Mouse (Mus musculus) R1 (cell line): ENCODE data around the gene Mylk2.

Experiments used
- DNase-seq: peaks from one replicate; pipeline ENCODE4 v3.0.0-alpha.2; 2018; ENCODE audit warnings: low read depth, low spot score

Gene Mylk2

GRCm38 (mm10) chr2:152911031-152911430 lies at the start of gene Mylk2:
Gene Mylk2 (plus strand): TSS chr2:152911352.
- no peak for DNase-seq

GRCm38 (mm10) chr2:152861891-152862290 lies 49.3 kb upstream of the Mylk2 start:
- no peak for DNase-seq

- peak; percentile 24 for DNase-seq
Measured at GRCm38 (mm10) chr2:152862638-152863037, 48.5 kb upstream of the Mylk2 start.

GRCm38 (mm10) chr2:152863346-152863745 lies 47.8 kb upstream of the Mylk2 start:
- no peak for DNase-seq

GRCm38 (mm10) chr2:152878239-152878638 lies 32.9 kb upstream of the Mylk2 start:
- no peak for DNase-seq

GRCm38 (mm10) chr2:152880898-152881297 lies 30.3 kb upstream of the Mylk2 start:
- no peak for DNase-seq

GRCm38 (mm10) chr2:152884101-152884645 lies 27.0 kb upstream of the Mylk2 start:
- peak; percentile 49 for DNase-seq

- DNase-seq: no peak
Measured at GRCm38 (mm10) chr2:152887230-152887629, 23.9 kb upstream of the Mylk2 start.

- no peak for DNase-seq
Measured at GRCm38 (mm10) chr2:152888774-152889173, 22.4 kb upstream of the Mylk2 start.

- DNase-seq: no peak
Measured at GRCm38 (mm10) chr2:152895834-152896233, 15.3 kb upstream of the Mylk2 start.

- no peak for DNase-seq
Measured at GRCm38 (mm10) chr2:152896926-152897325, 14.2 kb upstream of the Mylk2 start.

- DNase-seq: no peak
Measured at GRCm38 (mm10) chr2:152899011-152899410, 12.1 kb upstream of the Mylk2 start.

- no peak for DNase-seq
Measured at GRCm38 (mm10) chr2:152901296-152901695, 9.9 kb upstream of the Mylk2 start.

GRCm38 (mm10) chr2:152902658-152903057 lies 8.5 kb upstream of the Mylk2 start:
- DNase-seq: no peak

- no peak for DNase-seq
Measured at GRCm38 (mm10) chr2:152903586-152903985, 7.6 kb upstream of the Mylk2 start.

- no peak for DNase-seq
Measured at GRCm38 (mm10) chr2:152904127-152904643, 7.0 kb upstream of the Mylk2 start.

GRCm38 (mm10) chr2:152905036-152905829 lies 5.9 kb upstream of the Mylk2 start:
- peak; percentile 23 for DNase-seq

GRCm38 (mm10) chr2:152906274-152907037 lies 4.7 kb upstream of the Mylk2 start:
- no peak for DNase-seq

GRCm38 (mm10) chr2:152907114-152907943 lies 3.8 kb upstream of the Mylk2 start:
- no peak for DNase-seq

GRCm38 (mm10) chr2:152909848-152910247 lies 1.3 kb upstream of the Mylk2 start:
- DNase-seq: no peak

- DNase-seq: peak; percentile 36
Measured at GRCm38 (mm10) chr2:152911432-152911831, 280 bp downstream of the Mylk2 start.
